Mouse (Mus musculus): ENCODE data around the gene Adgrg6.

Gene Adgrg6

GRCm38 (mm10) chr10:14544941-14545717, at the start of gene Adgrg6:
Adgrg6 (minus strand) TSS chr10:14545659.
- CTCF ChIA-PET, result no interaction called here

GRCm38 (mm10) chr10:14592215-14592614, 46.8 kb upstream of the Adgrg6 start:
- CTCF ChIA-PET, result no interaction called here

GRCm38 (mm10) chr10:14590816-14591215, 45.4 kb upstream of the Adgrg6 start:
- CTCF ChIA-PET, result no interaction called here

GRCm38 (mm10) chr10:14589667-14590066, 44.2 kb upstream of the Adgrg6 start:
- CTCF ChIA-PET, result no interaction called here

DNA sequence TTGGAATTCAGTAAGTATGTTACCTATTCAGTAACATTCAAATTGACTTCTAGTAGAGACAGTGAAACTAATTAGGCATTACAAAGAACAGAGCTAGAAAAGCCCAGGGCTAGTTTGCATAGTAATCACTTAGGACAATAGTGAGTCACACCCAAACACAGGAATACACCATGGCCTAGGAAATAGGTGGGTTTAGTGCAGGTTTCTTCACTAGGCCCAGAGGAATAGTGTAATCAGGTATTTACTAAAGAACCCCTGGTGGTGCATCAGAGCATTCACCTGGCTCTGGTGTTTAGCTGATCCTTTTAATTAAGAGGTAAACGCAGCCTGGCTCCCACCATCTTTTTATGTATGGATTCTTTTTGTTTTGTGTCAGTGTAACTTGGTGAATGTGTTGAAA, 38.0 kb upstream of the Adgrg6 start:
- CTCF ChIA-PET, result no interaction called here

DNA sequence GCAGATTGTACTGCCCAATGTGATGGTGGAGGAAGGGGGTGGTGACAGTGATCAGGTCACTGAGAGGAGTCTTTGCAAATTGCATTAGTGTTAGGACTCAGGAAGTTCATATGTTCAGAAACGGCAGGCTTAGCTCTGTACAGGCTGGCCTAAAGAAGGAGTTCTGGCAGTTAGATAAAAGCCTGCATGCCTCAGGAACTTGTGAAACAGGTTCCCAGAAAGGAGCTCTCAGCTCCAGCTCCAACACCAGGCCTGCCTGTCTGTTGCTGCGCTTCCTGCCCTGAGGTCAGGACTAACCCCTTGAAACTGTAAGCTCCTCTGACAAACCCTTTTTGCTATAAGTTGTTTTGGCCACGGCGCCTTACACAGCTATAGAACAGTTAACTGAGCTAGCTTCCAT, 28.8 kb upstream of the Adgrg6 start:
- CTCF ChIA-PET, result no interaction called here

- CTCF ChIA-PET, result no interaction called here
Measured at GRCm38 (mm10) chr10:14571143-14571542, 25.7 kb upstream of the Adgrg6 start.

- CTCF ChIA-PET, result no interaction called here
Measured at GRCm38 (mm10) chr10:14570616-14571015, 25.2 kb upstream of the Adgrg6 start.

- CTCF ChIA-PET, result no interaction called here
Measured at GRCm38 (mm10) chr10:14546111-14546551, 672 bp upstream of the Adgrg6 start.

GRCm38 (mm10) chr10:14544608-14544940, 885 bp downstream of the Adgrg6 start:
- CTCF ChIA-PET, result no interaction called here

- CTCF ChIA-PET, result no interaction called here
Measured at GRCm38 (mm10) chr10:14543511-14544067, 1.9 kb downstream of the Adgrg6 start.

DNA sequence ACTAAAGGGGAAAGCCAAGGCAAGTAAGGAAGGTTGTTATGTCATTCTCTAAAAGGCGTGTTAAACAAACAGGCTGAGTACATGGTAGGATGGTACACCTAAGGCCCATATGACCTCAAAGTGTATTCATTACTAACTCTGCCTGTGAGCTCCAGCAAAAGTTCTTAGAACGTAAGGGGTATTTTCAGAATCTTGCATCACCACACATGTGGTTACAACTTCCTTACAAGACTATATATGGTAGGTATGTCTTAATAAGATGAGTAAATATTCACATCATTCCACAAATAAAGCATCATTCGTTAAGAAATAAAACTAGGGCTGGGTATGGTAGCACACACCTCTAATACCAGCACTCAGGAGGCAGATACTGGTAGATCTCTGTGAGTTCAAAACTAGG, 8.4 kb downstream of the Adgrg6 start:
- CTCF ChIA-PET, result no interaction called here

- CTCF ChIA-PET, result no interaction called here
Measured at GRCm38 (mm10) chr10:14531090-14531489, 14.4 kb downstream of the Adgrg6 start.

DNA sequence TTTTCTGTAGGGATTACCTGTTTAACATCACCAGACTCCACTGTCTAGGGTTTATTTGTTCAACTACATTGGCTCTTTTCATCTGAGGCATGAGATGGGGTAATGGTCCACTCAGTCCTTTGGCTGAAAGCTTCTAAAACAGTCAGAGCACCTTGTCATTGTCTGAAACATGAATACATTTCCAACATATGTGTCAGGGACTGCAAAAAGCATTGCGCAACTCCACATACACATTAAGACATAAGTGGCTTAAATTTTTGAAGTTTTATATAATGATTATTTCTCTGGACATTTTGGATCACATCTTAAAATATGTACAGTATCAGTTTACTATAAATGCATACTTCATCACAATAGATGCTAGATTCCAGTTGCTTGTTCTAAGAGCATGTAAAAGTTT, 14.8 kb downstream of the Adgrg6 start:
- CTCF ChIA-PET, result no interaction called here

DNA sequence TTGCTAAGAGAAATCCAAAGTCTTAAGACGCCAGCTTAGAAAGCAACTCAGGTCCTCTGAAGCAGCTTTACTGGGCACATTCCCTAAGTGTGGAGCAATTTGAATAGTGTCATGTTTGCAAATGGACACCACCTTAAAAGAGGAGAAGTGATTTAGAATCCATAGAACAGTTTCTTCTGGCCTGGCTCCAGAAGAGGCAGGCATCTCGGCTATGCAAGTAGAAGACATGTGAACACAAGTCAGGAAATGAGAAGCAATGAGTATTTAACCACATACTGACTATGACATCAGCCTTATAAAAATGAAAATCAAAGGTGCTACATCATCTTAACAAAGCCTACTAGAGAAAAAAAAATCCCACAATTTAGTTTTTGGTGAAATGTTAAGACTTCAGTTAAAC, 17.7 kb downstream of the Adgrg6 start:
- CTCF ChIA-PET, result no interaction called here

GRCm38 (mm10) chr10:14522729-14523128, 22.7 kb downstream of the Adgrg6 start:
- CTCF ChIA-PET, result no interaction called here

DNA sequence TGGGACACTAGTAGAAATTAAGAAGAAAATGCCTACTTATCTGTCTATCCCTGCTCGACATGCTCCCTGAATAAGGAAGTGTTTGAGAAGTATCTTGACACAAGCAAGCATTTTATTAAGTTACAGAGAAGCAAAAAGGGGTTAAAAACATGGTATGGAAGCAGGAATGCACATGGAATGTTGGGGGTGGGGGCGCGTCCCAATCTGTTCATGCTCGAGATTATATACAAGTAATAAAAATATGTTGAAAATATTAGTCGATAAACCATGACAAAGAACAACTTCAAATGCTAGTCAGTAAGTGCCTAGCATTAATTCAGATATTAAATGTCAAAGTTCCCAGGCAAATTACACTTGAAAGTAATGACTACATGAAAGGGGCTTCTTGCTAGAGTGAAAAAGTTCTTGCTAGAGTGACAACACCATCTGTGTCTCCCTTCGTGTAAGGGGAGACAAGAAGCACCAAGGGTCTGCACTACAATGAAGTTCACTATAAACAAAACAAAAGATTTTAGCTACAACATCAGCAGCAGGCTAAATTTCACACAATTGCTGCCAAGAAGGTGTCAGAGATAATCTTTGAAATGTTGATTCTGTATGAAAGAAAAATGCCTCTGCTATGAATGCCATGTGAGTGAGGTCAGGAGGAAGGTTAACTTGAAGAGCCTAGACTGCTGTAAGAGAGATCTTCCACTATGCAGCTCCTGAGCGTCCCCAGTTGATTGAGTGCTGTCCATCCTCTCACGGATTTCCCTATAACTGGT, 24.4 kb downstream of the Adgrg6 start:
- CTCF ChIA-PET, result no interaction called here

- CTCF ChIA-PET, result no interaction called here
Measured at GRCm38 (mm10) chr10:14517909-14518308, 27.6 kb downstream of the Adgrg6 start.

DNA sequence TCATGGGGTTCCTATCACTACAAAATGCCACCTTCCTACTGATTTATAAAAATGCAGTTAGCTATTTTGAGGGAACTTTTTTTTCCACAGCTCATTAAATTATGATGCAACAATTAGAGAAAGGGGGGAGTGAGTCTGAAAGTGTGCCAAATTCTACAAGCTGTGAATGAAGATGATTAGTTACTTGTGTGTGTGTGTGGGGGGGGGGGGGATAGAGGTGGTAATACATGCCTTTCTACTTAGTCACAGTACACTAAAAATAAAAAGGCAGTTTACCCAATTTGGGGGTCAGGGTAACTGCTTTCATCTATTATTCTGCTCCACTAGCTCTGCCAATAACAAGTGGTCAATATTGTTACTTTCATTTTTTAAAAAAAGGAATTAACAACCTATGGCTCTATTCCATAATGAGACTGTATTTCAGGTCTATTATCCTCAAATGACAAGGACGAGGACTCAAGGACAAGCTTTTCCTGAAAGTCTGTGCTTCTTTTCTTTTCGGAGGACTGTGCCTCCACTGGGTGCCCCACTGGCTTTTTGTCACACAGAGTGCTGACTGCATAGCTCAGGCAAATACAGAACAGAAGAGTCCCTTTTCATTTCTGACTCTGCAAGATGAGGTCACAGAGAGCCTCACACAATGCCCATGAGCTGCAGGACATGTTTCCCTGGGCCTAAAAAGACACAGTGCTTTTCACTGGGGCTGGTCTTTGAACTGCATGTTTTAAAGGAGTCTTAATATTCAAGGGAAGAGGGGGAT, 33.4 kb downstream of the Adgrg6 start:
- CTCF ChIA-PET, result interaction anchor here (0.6 kb wide), 2 partner anchors 509 to 1479 kb away, joined by 3 to 8 read pairs; no protein-coding TSS in a partner anchor

DNA sequence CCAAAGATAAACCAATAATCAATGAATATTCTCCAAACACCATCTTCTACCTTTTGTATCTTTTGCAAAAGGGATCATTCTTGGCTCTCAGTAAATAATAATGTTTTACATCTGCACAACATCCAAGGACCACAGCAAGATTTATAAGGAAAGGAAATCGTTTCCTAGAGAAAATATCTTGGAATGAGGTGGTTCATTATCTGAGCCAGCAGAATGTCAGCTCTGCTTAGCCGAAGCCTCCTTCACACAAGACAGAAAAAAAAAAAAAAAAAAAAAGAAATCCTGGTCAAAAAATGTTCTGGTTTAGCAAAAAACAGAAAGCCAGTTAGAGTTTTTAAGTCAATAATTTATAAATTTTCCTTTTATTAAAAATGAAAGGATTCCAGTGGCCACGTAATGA, 34.3 kb downstream of the Adgrg6 start:
- CTCF ChIA-PET, result no interaction called here

DNA sequence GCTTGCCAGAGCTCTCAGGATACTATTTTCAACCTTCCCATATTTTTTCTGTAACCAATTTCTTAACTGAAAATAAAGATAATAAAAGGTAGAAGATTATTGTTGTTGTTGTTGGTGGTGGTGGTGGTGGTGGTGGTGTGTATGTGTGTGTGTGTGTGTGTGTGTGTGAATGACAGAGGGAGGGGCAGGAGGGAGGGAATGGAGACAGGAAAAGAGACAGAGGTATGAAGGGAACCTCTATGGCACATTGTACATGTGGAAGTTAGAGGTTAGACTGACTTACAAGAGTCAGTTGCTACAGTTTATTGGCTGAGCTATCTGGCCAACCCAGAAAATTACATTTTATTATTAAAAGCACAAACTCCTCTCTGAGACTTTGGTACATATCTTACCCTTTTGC, 49.8 kb downstream of the Adgrg6 start:
- CTCF ChIA-PET, result no interaction called here

DNA sequence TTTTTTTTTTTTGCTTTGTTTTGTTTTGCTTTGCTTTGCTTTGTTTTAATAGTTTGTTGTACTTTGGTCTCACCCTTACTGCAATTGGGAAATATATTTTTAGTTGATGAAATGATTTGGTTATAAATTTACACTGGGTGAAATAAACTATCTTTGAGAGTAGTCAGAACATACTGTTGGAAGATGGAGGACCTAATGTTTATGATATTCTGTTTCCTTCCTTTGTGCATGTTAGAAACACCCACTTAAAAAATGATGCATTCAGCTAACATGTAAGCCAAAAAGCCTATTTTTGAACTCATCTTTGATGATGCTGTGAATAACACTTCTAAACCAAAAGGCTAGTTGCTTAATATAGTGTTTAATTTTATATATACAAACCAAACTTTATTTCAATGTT, 50.3 kb downstream of the Adgrg6 start:
- CTCF ChIA-PET, result no interaction called here

DNA sequence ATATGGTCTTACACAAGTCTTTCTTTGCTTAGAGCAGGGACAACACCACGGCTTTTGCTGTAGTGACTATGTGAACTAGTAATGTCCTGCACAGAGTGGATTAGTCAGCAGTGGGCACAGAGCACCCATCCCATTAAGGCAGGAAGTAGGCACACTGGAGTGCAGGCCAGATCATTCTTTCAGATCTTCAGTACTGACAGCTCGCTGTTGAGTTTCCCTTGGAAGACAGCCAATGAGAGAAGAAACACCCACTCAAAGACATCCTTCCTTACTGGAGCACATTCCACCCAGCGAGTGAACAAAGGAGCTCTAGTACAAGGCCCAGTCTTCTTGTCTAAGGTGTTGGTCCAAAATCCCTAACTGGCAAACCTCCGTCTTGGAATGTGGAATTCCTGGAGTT, 53.6 kb downstream of the Adgrg6 start:
- CTCF ChIA-PET, result no interaction called here
